Mouse (Mus musculus): ENCODE results near the gene Pum1.

Pum1 gene

DNA sequence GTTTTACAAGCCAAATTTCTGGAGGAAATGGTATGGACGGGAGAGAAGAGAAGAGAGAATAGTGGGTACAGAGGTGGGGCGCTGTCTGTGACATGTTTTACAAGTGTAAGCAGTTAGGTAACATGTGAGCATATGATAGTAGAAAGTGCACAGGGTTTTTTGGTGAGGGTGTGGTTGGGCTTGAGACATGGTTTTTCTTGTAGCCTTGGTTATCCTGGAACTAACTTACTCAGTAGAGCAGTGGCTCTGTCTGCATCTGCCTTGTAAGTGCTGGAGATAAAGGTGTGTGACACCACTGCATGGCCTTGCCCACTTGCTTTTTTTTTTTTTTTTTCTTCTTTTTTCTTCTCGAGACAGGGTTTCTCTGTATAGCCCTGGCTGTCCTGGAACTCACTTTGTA lies 49.2 kb downstream of the Pum1 start:
- in situ Hi-C loops (cut with MboI; ENCODE audit: low pct_unique_long_range_greater_than_20kb in 1 of 2, low sequenced_read_pairs in 2 of 2, unreplicated experiment in 1 of 2) = no loop called here

DNA sequence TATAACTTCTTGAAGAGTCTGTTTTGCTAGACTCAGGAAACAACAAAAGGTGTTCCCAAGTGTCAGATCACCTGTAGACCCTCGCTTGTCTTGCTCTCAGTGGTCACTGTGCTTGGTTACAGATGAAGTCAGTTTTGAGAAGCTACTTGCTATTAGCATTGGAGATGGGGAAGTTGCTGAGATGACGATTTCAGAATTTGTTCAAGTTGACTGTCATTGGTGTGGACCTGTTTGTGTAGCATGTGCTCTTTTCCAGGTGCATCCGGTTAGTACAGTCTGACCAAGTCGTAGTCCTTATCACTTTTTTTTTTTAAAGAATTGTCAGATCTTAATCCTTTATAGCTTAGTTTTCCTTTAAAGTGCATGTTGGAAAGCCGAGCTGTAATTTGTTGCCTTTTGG lies 50.3 kb downstream of the Pum1 start:
- in situ Hi-C loops (cut with MboI; ENCODE audit: low pct_unique_long_range_greater_than_20kb in 1 of 2, low sequenced_read_pairs in 2 of 2, unreplicated experiment in 1 of 2) = no loop called here

DNA sequence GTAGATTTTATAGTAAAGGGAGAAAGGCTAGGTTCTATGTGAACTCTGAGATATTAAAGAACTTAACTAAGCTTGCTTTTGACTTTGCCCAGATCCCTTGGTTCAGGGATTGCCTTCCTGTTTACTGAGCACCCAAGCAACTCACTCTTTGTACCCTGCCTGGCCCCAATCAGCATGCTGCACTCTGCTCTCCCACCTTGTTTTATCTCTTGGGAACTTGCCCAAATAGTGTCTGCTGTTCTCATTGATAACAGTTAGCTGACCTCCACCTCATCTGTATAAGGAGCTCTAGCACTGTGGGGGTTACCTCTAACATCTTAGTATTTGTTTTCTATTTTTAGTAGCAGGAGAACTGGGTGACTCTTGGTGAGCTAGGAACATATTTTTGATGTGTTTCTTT lies 52.0 kb downstream of the Pum1 start:
- in situ Hi-C loops (cut with MboI; ENCODE audit: low pct_unique_long_range_greater_than_20kb in 1 of 2, low sequenced_read_pairs in 2 of 2, unreplicated experiment in 1 of 2) = no loop called here

DNA sequence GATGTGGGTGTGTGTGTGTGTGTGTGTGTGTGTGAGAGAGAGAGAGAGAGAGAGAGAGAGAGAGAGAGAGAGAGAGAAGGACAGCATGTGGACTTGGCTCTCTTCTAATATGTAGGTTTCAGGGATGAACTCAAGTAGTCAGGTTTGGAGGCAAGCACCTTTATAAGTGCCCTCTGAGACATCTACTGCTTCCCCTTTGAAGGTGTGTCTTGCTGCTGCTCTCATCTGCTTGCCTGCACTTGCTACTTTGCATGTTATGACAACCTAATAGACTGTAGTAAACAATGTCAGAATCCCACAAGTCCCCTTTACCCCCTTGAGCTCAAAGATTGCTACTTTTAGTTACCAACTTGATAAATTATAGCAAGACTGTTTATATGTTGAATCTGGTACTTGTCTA lies 52.5 kb downstream of the Pum1 start:
- in situ Hi-C loops (cut with MboI; ENCODE audit: low pct_unique_long_range_greater_than_20kb in 1 of 2, low sequenced_read_pairs in 2 of 2, unreplicated experiment in 1 of 2) = no loop called here

DNA sequence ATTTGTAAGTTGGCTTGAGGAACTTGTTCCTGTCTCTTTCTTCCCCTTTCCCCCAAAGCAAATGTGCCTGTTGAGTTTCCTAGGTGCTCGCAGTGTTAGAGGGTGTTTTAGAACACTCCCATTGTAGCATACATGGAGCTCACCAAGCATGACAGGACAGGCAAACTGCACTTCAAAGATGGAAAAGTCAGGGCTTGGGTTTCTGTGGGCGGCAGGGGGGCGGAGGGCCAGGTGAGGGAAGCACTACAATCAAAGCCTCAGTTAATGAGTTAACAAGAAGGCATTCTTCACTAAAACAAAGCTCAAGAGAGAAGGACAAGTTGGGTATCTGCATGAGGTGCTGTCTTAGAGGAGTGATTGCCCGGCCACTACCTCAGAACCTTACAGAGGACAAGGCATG lies 56.2 kb downstream of the Pum1 start:
- in situ Hi-C loops (cut with MboI; ENCODE audit: low pct_unique_long_range_greater_than_20kb in 1 of 2, low sequenced_read_pairs in 2 of 2, unreplicated experiment in 1 of 2) = no loop called here

DNA sequence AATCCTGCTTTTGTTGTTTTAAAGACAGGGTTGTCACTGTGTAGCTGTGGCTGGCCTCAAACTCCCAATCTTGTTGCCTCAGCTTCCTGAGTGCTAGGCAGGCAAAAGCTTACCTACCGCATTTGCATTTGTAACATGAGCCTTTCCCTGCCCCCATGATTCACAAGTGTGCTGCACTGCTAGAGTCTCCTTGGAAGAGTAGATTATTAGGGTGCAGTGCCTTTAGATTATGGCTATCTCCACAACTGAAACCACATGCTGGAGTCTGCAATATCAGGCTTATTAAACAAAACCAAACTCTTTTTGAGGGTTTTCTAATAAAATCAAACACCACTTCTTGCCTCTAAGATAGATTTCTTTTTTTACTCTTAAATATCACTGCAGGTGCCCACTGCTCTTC lies 59.5 kb downstream of the Pum1 start:
- in situ Hi-C loops (cut with MboI; ENCODE audit: low pct_unique_long_range_greater_than_20kb in 1 of 2, low sequenced_read_pairs in 2 of 2, unreplicated experiment in 1 of 2) = no loop called here

DNA sequence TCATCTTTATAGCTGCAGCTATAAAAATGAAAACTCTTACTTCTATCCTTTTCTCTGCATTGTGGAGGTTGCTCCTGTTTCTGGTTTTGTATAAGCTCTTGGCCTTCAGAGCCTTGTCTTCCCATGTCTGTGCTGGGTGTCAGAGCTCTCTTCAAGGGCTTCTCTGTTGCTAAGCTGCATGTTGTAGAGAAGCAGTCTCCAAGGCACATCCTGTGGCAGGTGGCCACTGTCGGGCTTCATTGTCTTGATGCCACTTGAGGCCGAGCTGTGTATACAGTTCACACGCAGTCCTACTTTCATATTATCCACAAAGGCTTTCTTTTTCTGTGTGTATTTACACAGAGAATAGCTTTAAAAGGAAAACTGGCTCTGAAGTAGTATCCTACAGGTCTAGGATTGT lies 63.0 kb downstream of the Pum1 start:
- in situ Hi-C loops (cut with MboI; ENCODE audit: low pct_unique_long_range_greater_than_20kb in 1 of 2, low sequenced_read_pairs in 2 of 2, unreplicated experiment in 1 of 2) = no loop called here

DNA sequence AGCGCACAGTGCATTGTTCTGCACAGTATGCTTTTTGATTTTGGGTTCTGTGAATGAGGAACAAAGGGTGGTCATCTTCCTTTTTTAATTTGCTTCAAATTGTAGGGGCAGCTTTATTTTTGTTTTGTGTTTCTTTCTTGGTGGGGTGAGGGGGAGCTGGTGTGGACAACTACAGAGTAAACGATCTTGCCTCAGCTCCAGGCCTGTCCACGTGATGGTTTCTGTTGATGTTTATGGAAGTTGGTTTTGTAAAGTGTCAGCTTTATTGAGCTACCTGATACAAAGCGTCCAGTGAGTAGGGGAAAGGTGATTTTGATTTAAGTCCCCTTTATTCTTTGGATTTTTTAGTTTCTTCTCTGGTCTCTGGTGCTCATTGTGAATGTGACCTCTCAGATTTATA lies 72.8 kb downstream of the Pum1 start:
- in situ Hi-C loops (cut with MboI; ENCODE audit: low pct_unique_long_range_greater_than_20kb in 1 of 2, low sequenced_read_pairs in 2 of 2, unreplicated experiment in 1 of 2) = no loop called here

GRCm38 (mm10) chr4:130738527-130738926 lies 75.4 kb downstream of the Pum1 start:
- in situ Hi-C loops (cut with MboI; ENCODE audit: low pct_unique_long_range_greater_than_20kb in 1 of 2, low sequenced_read_pairs in 2 of 2, unreplicated experiment in 1 of 2) = no loop called here

- in situ Hi-C loops (cut with MboI; ENCODE audit: low pct_unique_long_range_greater_than_20kb in 1 of 2, low sequenced_read_pairs in 2 of 2, unreplicated experiment in 1 of 2) = no loop called here
Measured at GRCm38 (mm10) chr4:130744058-130744457, 80.9 kb downstream of the Pum1 start.

- in situ Hi-C loops (cut with MboI; ENCODE audit: low pct_unique_long_range_greater_than_20kb in 1 of 2, low sequenced_read_pairs in 2 of 2, unreplicated experiment in 1 of 2) = no loop called here
Measured at GRCm38 (mm10) chr4:130745561-130746306, 82.6 kb downstream of the Pum1 start.

GRCm38 (mm10) chr4:130749566-130749965 lies 86.4 kb downstream of the Pum1 start:
- in situ Hi-C loops (cut with MboI; ENCODE audit: low pct_unique_long_range_greater_than_20kb in 1 of 2, low sequenced_read_pairs in 2 of 2, unreplicated experiment in 1 of 2) = no loop called here

GRCm38 (mm10) chr4:130751966-130752365 lies 88.8 kb downstream of the Pum1 start:
- in situ Hi-C loops (cut with MboI; ENCODE audit: low pct_unique_long_range_greater_than_20kb in 1 of 2, low sequenced_read_pairs in 2 of 2, unreplicated experiment in 1 of 2) = no loop called here

DNA sequence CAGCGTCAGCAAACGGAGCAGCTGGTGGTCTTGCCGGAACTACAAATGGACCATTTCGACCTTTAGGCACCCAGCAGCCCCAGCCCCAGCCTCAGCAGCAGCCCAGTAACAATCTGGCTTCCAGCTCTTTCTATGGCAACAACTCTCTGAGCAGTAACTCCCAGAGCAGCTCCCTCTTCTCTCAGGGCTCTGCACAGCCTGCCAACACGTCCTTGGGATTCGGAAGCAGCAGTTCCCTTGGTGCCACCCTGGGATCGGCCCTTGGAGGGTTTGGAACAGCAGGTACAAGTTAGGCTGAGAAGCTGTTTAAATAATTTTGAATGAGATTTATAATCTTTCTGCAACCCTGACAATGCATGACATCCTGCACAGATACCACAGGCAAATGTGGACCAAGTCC lies 89.5 kb downstream of the Pum1 start:
- in situ Hi-C loops (cut with MboI; ENCODE audit: low pct_unique_long_range_greater_than_20kb in 1 of 2, low sequenced_read_pairs in 2 of 2, unreplicated experiment in 1 of 2) = no loop called here

GRCm38 (mm10) chr4:130753755-130754154 lies 90.6 kb downstream of the Pum1 start:
- in situ Hi-C loops (cut with MboI; ENCODE audit: low pct_unique_long_range_greater_than_20kb in 1 of 2, low sequenced_read_pairs in 2 of 2, unreplicated experiment in 1 of 2) = no loop called here

- in situ Hi-C loops (cut with MboI; ENCODE audit: low pct_unique_long_range_greater_than_20kb in 1 of 2, low sequenced_read_pairs in 2 of 2, unreplicated experiment in 1 of 2) = no loop called here
Measured at GRCm38 (mm10) chr4:130754776-130755175, 91.7 kb downstream of the Pum1 start.

DNA sequence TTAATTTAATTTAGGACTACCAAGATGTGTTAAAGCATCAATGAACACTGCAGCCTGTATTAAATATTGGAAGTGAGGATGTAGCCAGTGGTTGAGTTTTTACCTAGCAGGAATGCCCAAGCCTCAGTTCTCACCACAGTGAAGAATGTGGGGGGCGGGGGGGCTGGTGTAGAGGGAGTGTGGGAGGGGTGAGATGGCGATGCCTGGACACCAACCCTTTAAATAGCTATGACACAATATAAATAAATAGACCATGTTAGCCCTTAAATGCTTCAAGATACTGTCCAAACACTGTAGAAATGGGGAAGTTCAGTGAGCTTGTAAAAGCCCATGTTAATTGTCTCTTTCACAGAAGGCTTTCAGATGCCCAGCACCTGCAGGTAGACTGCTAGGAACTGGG lies 96.8 kb downstream of the Pum1 start:
- in situ Hi-C loops (cut with MboI; ENCODE audit: low pct_unique_long_range_greater_than_20kb in 1 of 2, low sequenced_read_pairs in 2 of 2, unreplicated experiment in 1 of 2) = no loop called here

GRCm38 (mm10) chr4:130761809-130762208 lies 98.7 kb downstream of the Pum1 start:
- in situ Hi-C loops (cut with MboI; ENCODE audit: low pct_unique_long_range_greater_than_20kb in 1 of 2, low sequenced_read_pairs in 2 of 2, unreplicated experiment in 1 of 2) = no loop called here

- in situ Hi-C loops (cut with MboI; ENCODE audit: low pct_unique_long_range_greater_than_20kb in 1 of 2, low sequenced_read_pairs in 2 of 2, unreplicated experiment in 1 of 2) = no loop called here
Measured at GRCm38 (mm10) chr4:130765399-130766160, 102.5 kb downstream of the Pum1 start.

DNA sequence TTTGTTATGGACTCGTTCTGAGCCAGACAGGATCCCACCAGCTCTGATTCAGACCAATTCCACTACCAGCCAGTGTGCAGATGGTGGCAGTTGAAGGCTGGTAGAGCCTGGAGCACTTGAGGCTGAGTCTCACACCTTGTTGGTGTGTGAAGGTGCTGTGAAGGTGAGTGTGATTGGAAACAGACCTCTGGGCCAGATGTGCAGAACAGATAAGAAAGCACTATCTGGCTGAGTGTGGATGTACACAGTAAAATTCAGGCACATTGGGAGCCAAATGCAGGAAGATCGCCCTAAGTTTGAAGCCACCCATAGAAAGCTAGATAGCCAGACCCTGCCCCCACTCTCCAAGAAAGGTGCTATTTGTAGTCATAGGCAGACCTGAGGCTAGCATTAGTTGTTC lies 103.3 kb downstream of the Pum1 start:
- in situ Hi-C loops (cut with MboI; ENCODE audit: low pct_unique_long_range_greater_than_20kb in 1 of 2, low sequenced_read_pairs in 2 of 2, unreplicated experiment in 1 of 2) = no loop called here

Measured in mouse embryonic stem cell (cell line).